ENCODE assay signal across 16 mouse cellular contexts in genomic region chr11:100965760-100966159, GRCm38 (mm10). TPM values are rescaled to one million over a fixed set of nuclear protein-coding genes. Genes with fewer than 3 reads are reported as not detected.
A peak's percentile ranks its signal among the peaks of the same experiment; 100 is the strongest.
DNase-seq lines count a peak whose midpoint lies in the region; ATAC-seq lines count a peak whose summit lies in the region.
"Had no signal": no experiment of that assay in that cellular context is flagged by ENCODE, and none has a peak within 500 bp of the region (broad histone marks: within the 10 kb centered on the region; RNA-seq: fewer than 3 reads in every experiment).

No protein-coding gene starts in this region.

- no peak for DNase-seq in hindbrain, embryonic 10.5 days (ENCODE audit: low spot score)
- DNase-seq in heart, postnatal 10 days, result peak; percentile 42 to 48
- DNase-seq in lung, postnatal 36 days, result peak; percentile 65
- DNase-seq in cerebellum, adult 9-10 months, result no peak
- DNase-seq in layer of hippocampus, postnatal 10 days (ENCODE audit: low spot score in 2 of 2), result no peak
- no peak for DNase-seq in spleen, postnatal 4 days (ENCODE audit: low spot score in 2 of 2)
- DNase-seq: cerebellum, adult 2 months; kidney, postnatal 4 days; thymus, postnatal 14 days had no signal

- H3K27ac ChIP-seq in hindbrain, embryonic 10.5 days, result 0 out of 2 replicates have a peak overlapping the region, but pooled peaks have one; percentile 29
- no peak overlapping the region for H3K27ac ChIP-seq in hindbrain, embryonic 16.5 days (ENCODE audit: low read depth, low read length)
- peak overlapping the region; percentile 65; the same call in 1 of the 2 replicates for H3K27ac ChIP-seq in embryonic facial prominence, embryonic 15.5 days (replicated peaks)
- H3K27ac ChIP-seq: left cerebral cortex, adult 2 months; midbrain, embryonic 15.5 days; neural tube, embryonic 12.5 days had no signal

- no peak overlapping the region for H3K4me3 ChIP-seq in hindbrain, embryonic 10.5 days
- no peak overlapping the region for H3K4me3 ChIP-seq in hindbrain, embryonic 16.5 days (ENCODE audit: low read length)
- no peak overlapping the region for H3K4me3 ChIP-seq in embryonic facial prominence, embryonic 15.5 days (replicated peaks)
- H3K4me3 ChIP-seq: left cerebral cortex, adult 2 months; midbrain, embryonic 15.5 days; neural tube, embryonic 12.5 days had no signal

- 82% methylated on average over 6 of the region's 6 CpGs for WGBS in hindbrain, embryonic 10.5 days
- WGBS in hindbrain, embryonic 16.5 days, result 80% methylated on average over 6 of the region's 6 CpGs
- WGBS in embryonic facial prominence, embryonic 15.5 days, result 70% methylated on average over 6 of the region's 6 CpGs

- peaks cover 33% of the 10 kb centered on the region for H3K4me1 ChIP-seq in hindbrain, embryonic 10.5 days (replicated peaks)
- H3K4me1 ChIP-seq in hindbrain, embryonic 16.5 days (ENCODE audit: control insufficient read depth, insufficient read depth, low read depth, low read length), result peaks cover 10% of the 10 kb centered on the region
- peaks cover 79% of the 10 kb centered on the region for H3K4me1 ChIP-seq in embryonic facial prominence, embryonic 15.5 days

- H3K27me3 ChIP-seq in hindbrain, embryonic 10.5 days (ENCODE audit: insufficient read depth, poor library complexity, severe bottlenecking), result peaks cover 87% of the 10 kb centered on the region
- H3K27me3 ChIP-seq in hindbrain, embryonic 16.5 days (replicated peaks; ENCODE audit: control insufficient read depth, insufficient read depth, low read length), result peaks cover 38% of the 10 kb centered on the region
- no peaks in the 10 kb centered on the region for H3K27me3 ChIP-seq in embryonic facial prominence, embryonic 15.5 days

- intact Hi-C loops in heart, postnatal 10 days (cut with DNase I), result no loop called here

- no peak overlapping the region for H3K4me2 ChIP-seq in hindbrain, embryonic 16.5 days (ENCODE audit: low read length)
- 0 out of 2 replicates have a peak overlapping the region, but pooled peaks have one; percentile 2 for H3K4me2 ChIP-seq in embryonic facial prominence, embryonic 15.5 days (replicated peaks)
- H3K4me2 ChIP-seq: midbrain, embryonic 15.5 days; neural tube, embryonic 12.5 days had no signal

- H3K36me3 ChIP-seq in hindbrain, embryonic 10.5 days, result no peaks in the 10 kb centered on the region
- H3K36me3 ChIP-seq in hindbrain, embryonic 16.5 days (ENCODE audit: control insufficient read depth, insufficient read depth, low read length), result no peaks in the 10 kb centered on the region
- no peaks in the 10 kb centered on the region for H3K36me3 ChIP-seq in embryonic facial prominence, embryonic 15.5 days
- H3K36me3 ChIP-seq: midbrain, embryonic 15.5 days; neural tube, embryonic 12.5 days had no signal

- no peak overlapping the region for H3K9ac ChIP-seq in hindbrain, embryonic 16.5 days (ENCODE audit: low read depth, low read length)
- H3K9ac ChIP-seq in embryonic facial prominence, embryonic 15.5 days, result no peak overlapping the region
- H3K9ac ChIP-seq: midbrain, embryonic 15.5 days; neural tube, embryonic 12.5 days had no signal

- ATAC-seq in hindbrain, embryonic 16.5 days, result no peak
- ATAC-seq in embryonic facial prominence, embryonic 15.5 days (ENCODE audit: insufficient number of reproducible peaks, low FRiP score, low TSS enrichment, low read depth), result no peak
- ATAC-seq: activated CD4-positive, CD25-positive, alpha-beta regulatory T cell, adult 4 months; intestine, postnatal 0 days; midbrain, embryonic 15.5 days had no signal

- no peaks in the 10 kb centered on the region for H3K9me3 ChIP-seq in hindbrain, embryonic 10.5 days
- no peaks in the 10 kb centered on the region for H3K9me3 ChIP-seq in hindbrain, embryonic 16.5 days (ENCODE audit: control insufficient read depth, low read length)
- H3K9me3 ChIP-seq in embryonic facial prominence, embryonic 15.5 days (replicated peaks), result no peaks in the 10 kb centered on the region
- H3K9me3 ChIP-seq: midbrain, embryonic 15.5 days; neural tube, embryonic 12.5 days had no signal

RNA-seq across cellular contexts. Expression of gene Cavin1, which starts 4.9 kb away (rescaled TPM):
- 18.2 and 21.4 TPM in 2 replicates for polyA plus RNA-seq in hindbrain, embryonic 10.5 days (2016; fragmentation: Nextera tagmentation; extraction: Ambion mirVana)
- 47.0 and 61.8 TPM in 2 replicates for polyA plus RNA-seq in hindbrain, embryonic 16.5 days (2015; fragmentation: Nextera tagmentation; extraction: Ambion mirVana)
- 330 and 343 TPM in 2 replicates for polyA plus RNA-seq in embryonic facial prominence, embryonic 15.5 days (2015; fragmentation: Nextera tagmentation; extraction: Ambion mirVana)
- 100 to 1,000 TPM; 462 to 471 TPM for total RNA-seq in heart, postnatal 10 days (2021)
- 10 to 100 TPM; 20.5 to 20.6 TPM for total RNA-seq in layer of hippocampus, postnatal 10 days (2021)

RNA-seq across cellular contexts. Expression of gene Stat3, which starts 26.4 kb away (rescaled TPM):
- 21.1 and 31.5 TPM in 2 replicates for polyA plus RNA-seq in hindbrain, embryonic 10.5 days (2016; fragmentation: Nextera tagmentation; extraction: Ambion mirVana)
- 49.2 and 49.5 TPM in 2 replicates for polyA plus RNA-seq in hindbrain, embryonic 16.5 days (2015; fragmentation: Nextera tagmentation; extraction: Ambion mirVana)
- polyA plus RNA-seq in embryonic facial prominence, embryonic 15.5 days (2015; fragmentation: Nextera tagmentation; extraction: Ambion mirVana), result 75.6 and 79.3 TPM in 2 replicates
- 100 to 1,000 TPM; 110 to 117 TPM for total RNA-seq in heart, postnatal 10 days (2021)
- total RNA-seq in layer of hippocampus, postnatal 10 days (2021), result 10 to 100 TPM; 35.9 to 39.0 TPM

RNA-seq across cellular contexts. Expression of gene Atp6v0a1, which starts 43.5 kb away (rescaled TPM):
- 36.2 and 48.1 TPM in 2 replicates for polyA plus RNA-seq in hindbrain, embryonic 10.5 days (2016; fragmentation: Nextera tagmentation; extraction: Ambion mirVana)
- polyA plus RNA-seq in hindbrain, embryonic 16.5 days (2015; fragmentation: Nextera tagmentation; extraction: Ambion mirVana), result 175 and 179 TPM in 2 replicates
- 36.8 and 40.3 TPM in 2 replicates for polyA plus RNA-seq in embryonic facial prominence, embryonic 15.5 days (2015; fragmentation: Nextera tagmentation; extraction: Ambion mirVana)
- total RNA-seq in heart, postnatal 10 days (2021), result 10 to 100 TPM; 89.6 to 93.8 TPM
- total RNA-seq in layer of hippocampus, postnatal 10 days (2021), result 100 to 1,000 TPM; 424 to 431 TPM

Comparison
In these comparisons a context has a peak if more than half of its experiments do, and no peak if none do; other contexts are left out.
1. DNase-seq: peak in heart, postnatal 10 days (2 of 2) and lung, postnatal 36 days (single experiment); none in hindbrain, embryonic 10.5 days (single experiment), cerebellum, adult 9-10 months (single experiment), layer of hippocampus, postnatal 10 days (0 of 2) and spleen, postnatal 4 days (0 of 2).